Mouse (Mus musculus) lung, postnatal 14 days (tissue): ENCODE data around the gene St14.
A peak's percentile ranks its signal among the peaks of the same experiment; 100 is the strongest.

Experiments used
- DNase-seq: peaks from one replicate; pipeline ENCODE4 v3.0.0; 2021

Gene St14

DNA sequence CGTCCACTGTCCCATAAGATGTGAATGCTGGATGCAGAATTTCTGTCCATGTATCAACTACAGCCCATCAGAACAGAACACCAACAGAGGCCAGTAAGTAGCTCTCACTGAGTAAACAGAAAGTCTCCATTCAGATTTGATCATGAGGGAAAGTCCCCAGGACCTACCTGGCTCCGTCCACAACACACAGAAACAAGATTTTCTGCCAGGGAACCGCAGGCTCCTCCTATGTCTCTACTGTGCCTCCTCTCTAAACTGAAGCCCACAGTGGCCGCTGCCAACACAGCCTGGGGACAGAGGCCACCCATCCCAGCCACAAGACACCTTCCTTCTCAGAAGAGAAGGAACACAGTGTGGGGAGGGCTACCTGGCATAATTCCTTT is 11.1 kb downstream of the St14 start:
- no peak for DNase-seq

DNA sequence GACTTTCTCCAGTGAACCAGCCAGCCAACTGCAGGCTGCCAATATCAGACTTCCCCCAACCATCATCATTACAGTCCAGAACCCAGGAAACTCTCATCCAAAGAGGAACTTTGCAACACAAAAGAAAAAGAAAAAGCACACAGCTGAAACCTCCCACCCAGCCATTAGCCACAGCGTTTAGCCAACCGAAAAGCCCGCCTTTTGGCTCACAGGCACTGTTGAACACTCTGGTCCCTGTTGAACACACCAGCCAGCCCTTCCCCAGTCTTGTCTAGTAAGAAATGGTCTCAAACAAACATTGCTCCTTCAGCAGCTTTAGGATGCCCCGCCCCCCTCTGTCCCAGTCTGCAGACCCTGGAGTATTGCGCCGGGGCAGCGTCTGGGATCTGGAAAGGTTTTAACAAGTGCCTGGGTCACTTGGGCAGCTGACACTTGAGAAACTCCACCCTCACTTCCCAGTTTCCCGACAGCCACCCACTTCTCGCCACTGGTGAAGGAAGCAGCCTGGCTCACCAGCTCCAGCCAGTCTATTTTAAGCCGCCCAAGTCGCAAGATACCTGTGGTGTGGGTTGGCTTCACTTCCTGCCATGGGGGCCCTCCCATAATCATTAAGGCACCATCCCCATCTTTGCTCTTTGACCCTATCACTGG is 11.6 kb downstream of the St14 start:
- DNase-seq: peak; percentile 33

DNA sequence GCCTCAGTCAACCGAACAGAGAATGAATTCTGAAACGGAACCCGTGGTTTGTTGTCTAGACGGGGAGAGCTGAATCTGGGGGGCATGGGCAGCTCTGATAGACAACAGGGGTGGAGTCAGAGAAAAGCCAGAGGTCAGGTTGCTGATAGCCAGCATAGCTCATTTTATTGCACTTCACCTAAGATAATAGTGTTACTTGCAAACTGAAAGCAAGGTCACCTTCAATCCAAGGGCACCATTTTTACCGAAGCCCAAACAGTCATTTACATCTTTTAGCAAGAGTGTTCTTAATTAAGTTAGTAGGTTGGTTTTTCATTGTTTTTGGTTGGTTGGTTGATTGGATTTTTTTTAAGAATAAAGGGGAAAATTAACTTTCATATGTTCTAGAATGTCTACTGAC is 12.2 kb downstream of the St14 start:
- DNase-seq: no peak

DNA sequence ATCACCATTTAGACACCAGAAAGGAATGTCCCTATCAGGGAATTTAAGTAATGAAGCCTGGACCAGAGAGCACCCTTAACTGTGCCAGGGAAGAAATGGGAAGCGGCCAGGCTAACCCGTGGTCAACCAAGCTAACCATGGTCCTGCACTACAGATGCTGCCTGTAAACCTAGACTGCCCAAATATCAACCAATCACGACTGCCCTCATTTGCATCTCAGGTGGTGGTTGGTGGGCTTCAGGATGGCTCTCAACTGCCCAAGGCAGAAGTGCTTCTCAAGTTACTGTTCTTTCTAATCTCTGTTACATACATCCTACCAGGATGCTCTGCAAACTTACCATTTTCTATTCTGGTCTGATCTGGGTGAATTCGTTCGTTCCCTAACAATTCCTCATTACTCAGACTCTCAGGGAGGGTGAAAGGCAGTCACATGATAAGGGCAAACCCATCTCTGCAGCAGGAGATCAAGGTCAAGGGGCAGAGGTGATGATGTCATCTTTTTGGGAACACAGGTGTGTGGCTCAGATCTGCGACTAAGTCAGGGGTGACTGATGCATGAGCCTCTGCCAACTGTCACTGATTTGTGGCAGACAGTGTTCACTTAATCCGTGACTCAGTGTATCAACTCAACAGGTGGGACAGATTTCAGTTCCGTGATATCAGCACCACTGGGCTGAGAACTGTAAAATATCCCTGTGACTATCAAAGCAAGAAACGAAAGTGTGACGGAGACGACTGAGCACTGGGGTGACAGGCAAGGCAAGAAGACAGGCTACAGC is 12.9 kb downstream of the St14 start:
- DNase-seq: no peak

- DNase-seq: no peak
Observed at GRCm38 (mm10) chr9:31117488-31117887, 14.2 kb downstream of the St14 start.

- DNase-seq: no peak
Observed at GRCm38 (mm10) chr9:31117088-31117487, 14.6 kb downstream of the St14 start.

- DNase-seq: no peak
Observed at GRCm38 (mm10) chr9:31115586-31115985, 16.1 kb downstream of the St14 start.

GRCm38 (mm10) chr9:31108464-31108863 is 23.2 kb downstream of the St14 start:
- DNase-seq: peak; percentile 43

GRCm38 (mm10) chr9:31098118-31098517 is 33.5 kb downstream of the St14 start:
- no peak for DNase-seq

DNA sequence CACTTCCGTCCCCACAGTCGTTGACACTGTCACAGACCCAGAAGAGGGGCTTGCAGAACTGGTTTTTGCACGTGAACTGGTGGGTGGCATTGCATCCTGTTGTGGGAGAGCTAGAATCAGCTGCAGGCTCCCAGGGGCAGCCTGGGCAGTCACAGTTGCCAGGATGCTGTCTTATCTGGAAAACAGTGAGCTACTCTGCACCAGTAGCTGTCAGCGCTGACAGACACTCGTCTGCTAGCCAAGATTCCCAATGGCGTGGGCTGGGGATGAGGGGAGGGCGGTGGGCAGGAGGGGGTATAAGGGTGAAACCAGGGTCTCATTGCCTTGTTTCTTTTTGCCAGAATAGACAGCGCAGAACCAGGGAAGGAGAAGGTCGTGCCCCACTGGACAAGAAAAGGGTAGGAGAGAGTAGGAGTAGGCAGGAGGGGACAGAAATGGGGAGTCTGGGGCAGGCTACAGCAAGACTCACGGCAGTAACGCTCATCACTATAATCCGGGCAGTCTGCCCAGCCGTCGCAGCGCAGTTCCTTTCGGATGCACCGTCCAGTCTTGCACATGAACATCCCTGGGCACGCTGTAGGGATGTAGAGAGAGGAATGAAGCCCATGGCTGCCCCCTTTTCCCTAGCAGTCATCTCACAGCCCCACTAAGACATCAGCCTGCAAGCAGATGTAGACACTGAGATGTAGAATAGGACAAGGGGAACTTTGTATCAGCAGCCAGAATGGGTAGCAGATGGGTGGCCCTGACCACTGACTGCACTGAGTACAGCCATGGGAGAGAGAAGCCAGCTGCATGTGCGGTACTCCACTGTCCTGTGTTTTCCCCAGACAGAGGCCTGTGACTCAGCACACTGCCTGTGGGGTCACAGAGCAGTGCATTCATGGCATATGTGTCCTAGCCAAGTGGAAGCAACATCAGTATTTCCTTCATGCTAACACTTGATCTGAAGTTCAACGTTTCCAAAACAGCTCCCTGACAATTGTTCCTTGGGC is 34.3 kb downstream of the St14 start:
- no peak for DNase-seq

GRCm38 (mm10) chr9:31092833-31093195 is 38.8 kb downstream of the St14 start:
- no peak for DNase-seq

DNA sequence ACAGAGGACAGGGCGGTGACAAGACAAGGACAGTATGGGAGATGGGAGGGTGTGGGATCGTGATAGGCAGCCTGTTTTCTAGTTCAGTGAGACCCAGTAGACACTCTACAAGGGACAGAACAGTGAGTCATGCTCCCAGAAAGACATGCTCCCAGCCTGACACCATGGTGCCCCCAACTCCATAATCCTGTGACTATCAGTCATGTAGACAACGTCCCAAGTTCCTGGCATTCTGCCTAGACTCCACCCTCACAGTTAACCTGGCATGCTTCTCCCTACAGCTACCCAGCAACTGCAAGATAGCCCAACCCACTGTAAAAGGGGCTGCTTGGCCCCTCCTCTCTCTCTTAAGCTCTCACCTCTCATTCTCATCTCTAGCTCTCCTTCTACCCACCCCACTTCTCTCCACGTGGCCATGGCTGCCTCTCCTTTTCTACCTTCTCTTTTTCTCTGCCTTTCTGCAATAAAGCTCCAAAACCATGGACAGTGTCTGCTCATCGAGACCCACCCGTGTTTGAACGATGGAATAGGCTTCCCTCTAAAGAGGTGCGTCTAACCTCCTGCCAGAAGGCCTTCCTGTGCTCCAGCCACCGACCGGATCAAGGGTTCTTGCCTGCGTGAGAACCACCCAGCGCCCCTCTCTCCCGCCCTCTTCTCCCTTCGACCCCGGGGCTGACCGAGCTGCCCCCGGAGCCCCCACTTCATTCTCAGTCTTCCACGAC is 39.4 kb downstream of the St14 start:
- no peak for DNase-seq

DNA sequence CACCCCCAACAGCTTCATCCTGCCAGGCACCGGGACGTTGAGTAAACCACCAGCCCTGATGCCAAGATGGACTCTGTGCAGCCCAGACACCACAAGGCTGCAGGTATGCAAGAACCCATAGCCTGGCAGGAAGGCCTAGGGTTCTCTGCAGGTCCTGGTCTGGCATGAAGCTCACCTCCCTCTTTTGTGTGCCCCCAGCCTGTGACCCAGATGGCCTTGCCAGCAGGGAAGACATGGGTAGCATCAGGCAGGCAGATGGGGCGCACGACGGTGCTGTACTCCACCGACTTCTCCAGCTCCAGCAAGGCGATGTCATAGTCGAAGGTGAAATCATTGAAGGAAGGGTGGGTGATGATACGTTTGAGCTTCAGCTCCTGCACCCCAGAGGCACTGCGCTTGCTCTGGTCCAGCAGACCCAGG is 40.5 kb downstream of the St14 start:
- DNase-seq: no peak

GRCm38 (mm10) chr9:31090081-31091023 is 41.3 kb downstream of the St14 start:
- DNase-seq: no peak

DNA sequence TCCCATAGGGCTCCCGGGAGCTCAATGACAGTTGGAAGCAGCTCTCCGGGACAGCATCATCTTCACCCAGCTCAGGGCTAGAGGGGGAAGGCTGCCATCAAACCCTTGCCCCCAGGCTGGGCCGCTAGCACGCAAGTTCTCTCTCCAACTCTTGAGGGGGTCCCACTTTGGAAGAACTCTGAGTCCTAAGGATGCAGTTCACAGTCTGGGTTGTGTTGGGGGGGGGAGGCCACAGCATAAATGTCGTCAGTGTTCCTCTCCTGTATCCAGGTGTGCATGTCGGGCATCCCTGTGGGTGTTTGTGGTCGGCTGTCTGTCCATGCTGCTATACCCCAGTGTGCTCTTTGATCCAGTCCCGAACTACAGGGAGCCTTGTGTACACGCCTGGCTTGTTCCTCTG is 42.1 kb downstream of the St14 start:
- no peak for DNase-seq

- DNase-seq: no peak
Observed at GRCm38 (mm10) chr9:31088883-31089282, 42.8 kb downstream of the St14 start.

DNA sequence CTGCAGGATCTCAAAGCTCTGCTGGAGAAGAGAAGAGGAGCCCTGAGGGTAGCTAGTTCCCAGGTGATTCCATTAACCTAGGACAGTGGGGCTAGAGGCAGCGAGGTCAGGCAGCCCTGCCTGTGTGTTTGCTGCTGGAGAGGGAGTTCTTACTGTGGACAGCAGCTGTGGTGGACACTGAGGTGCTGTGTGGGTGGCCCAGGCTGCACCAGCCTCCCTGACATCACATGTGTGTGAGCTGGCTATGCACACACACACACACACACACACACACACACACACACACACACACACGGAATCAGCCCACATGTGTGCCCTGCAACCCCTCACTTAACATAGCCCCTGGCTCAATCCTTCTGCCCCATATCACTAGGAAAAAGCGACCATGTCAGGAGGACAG is 43.5 kb downstream of the St14 start:
- no peak for DNase-seq

GRCm38 (mm10) chr9:31087466-31087865 is 44.2 kb downstream of the St14 start:
- DNase-seq: no peak

DNA sequence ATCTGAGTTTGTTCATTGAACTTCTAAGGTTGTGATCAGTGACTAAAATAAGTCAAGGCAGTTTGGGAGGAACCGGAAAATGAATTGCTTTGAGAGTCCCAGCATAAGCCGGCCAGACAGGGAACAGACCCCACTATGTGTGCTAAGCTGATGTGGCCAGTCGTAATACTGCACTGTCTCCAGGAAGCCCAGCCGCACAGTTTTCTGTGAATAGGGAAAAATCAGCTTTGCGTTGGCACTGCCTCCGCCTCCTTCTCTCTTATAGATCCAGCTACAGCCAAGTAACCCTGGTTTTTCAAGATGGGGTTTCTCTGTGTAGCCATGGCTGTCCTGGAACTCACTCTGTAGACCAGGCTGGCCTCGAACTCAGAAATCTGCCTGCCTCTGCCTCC is 44.9 kb downstream of the St14 start:
- DNase-seq: no peak

DNA sequence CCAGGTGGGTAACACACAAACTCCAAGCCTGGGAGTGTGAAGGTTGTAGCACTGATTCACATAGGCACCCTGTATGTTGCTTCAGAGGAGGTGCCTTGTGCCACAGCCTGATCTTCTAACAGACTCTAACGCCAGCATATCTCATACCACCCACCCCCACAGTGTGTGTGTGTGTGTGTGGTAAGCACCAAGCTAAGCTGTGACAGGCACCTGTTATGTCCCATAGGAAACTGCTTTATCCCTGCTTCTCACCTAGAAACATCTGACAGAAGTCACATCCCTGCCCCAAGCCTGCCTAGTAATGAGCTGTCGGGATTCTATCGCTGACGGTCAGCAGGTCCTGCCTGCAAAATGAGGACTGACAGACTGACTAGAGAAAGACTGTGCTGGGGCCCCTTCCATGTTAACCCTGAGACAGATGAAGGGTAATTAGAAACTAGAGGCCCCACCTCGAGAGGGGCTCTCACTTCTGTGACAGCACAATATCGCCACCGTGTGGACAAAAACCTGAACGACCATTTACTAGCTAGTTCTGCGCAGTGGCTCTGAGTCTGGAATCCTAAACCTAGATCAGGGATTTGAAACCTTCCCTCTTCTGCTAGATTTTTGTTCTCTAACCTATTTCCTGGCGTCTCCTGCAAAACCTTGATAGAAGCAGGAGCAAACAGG is 45.4 kb downstream of the St14 start:
- DNase-seq: peak; percentile 83

- DNase-seq: no peak
Observed at GRCm38 (mm10) chr9:31085556-31085955, 46.1 kb downstream of the St14 start.
